Mouse (Mus musculus) liver, embryonic 14.5 days (tissue): ENCODE results near the gene Ncbp3. TPM values are rescaled to one million over a fixed set of nuclear protein-coding genes. Genes with fewer than 3 reads are reported as not detected.
A peak's percentile ranks its signal among the peaks of the same experiment; 100 is the strongest.

Experiments
- ATAC-seq: fragments of 200-750 bp; cut with Nextera tagmentation; 2 replicates; pipeline ENCODE4 v1.8.0; 2017; ENCODE audit warnings: moderate number of reproducible peaks, mild to moderate bottlenecking, moderate library complexity; ENCODE audit not compliant: insufficient read depth
- DNase-seq, 3 experiments: peaks; one replicate each; pipeline ENCODE4 v3.0.0-alpha.2; 2012 to 2013; ENCODE audit warnings: low read depth in 3 of 3, low spot score in 3 of 3
- H3K27ac ChIP-seq: fragments of 300-500 bp; sonication (generic); 2 replicates; pipeline ENCODE4 v1.5.1; 2014; ENCODE audit warnings: moderate library complexity, mild to moderate bottlenecking, control low read depth, inconsistent platforms
- H3K27me3 ChIP-seq: fragments of 300-500 bp; sonication (generic); 2 replicates; pipeline ENCODE4 v1.6.1; 2014; ENCODE audit warnings: mild to moderate bottlenecking, low read length, moderate library complexity; ENCODE audit not compliant: control insufficient read depth, insufficient read depth
- H3K36me3 ChIP-seq: fragments of 300-500 bp; sonication (generic); replicated peaks from 2 replicates; pipeline ENCODE4 v1.6.1; 2014; ENCODE audit warnings: low read depth; ENCODE audit not compliant: control insufficient read depth, insufficient read depth
- H3K4me1 ChIP-seq, 2 experiments: fragments of 200-500 bp in 1 of 2; fragments of 300-500 bp in 1 of 2; sonication (generic) in 1 of 2; replicated peaks; 2 replicates each; pipeline ENCODE4 v1.6.1; 2012 to 2014; ENCODE audit warnings: antibody characterized with exemption in 1 of 2, inconsistent platforms in 1 of 2, low read length in 1 of 2; ENCODE audit not compliant: control insufficient read depth in 2 of 2, insufficient read depth in 2 of 2
- H3K4me2 ChIP-seq: fragments of 300-500 bp; sonication (generic); 2 replicates; pipeline ENCODE4 v1.6.1; 2014; ENCODE audit warnings: low read depth, mild to moderate bottlenecking, control low read depth, moderate library complexity
- H3K4me3 ChIP-seq, 2 experiments: fragments of 200-500 bp in 1 of 2; fragments of 300-500 bp in 1 of 2; sonication (generic) in 1 of 2; 2 replicates each; pipeline ENCODE4 v1.5.1; 2012 to 2014; ENCODE audit warnings: low read depth in 2 of 2, low read length in 2 of 2, mild to moderate bottlenecking in 2 of 2, control low read depth in 1 of 2, inconsistent platforms in 1 of 2, moderate library complexity in 1 of 2; ENCODE audit not compliant: insufficient read depth in 1 of 2
- H3K9ac ChIP-seq: fragments of 300-500 bp; sonication (generic); replicated peaks from 2 replicates; pipeline ENCODE4 v1.6.1; 2014; ENCODE audit warnings: mild to moderate bottlenecking, control low read depth, moderate library complexity
- H3K9me3 ChIP-seq: fragments of 300-500 bp; sonication (generic); 2 replicates; pipeline ENCODE4 v1.6.1; 2016; ENCODE audit warnings: low read length, mixed read lengths; ENCODE audit not compliant: control insufficient read depth
- CTCF ChIP-seq: IDR thresholded peaks from 2 replicates; pipeline ENCODE4 v1.5.1; 2016; ENCODE audit warnings: antibody characterized with exemption, low read depth, control low read depth
- EP300 ChIP-seq: IDR thresholded peaks from 2 replicates; pipeline ENCODE4 v1.6.1; 2016; ENCODE audit warnings: antibody characterized with exemption, low read depth
- WGBS: fragments of 180-500 bp; shearing (Covaris S2); extraction: QIAGEN DNeasy Blood & Tissue Kit; methylation state at CpG from one replicate; pipeline ENCODE4 v1.1.7; 2014; ENCODE audit not compliant: insufficient replicate concordance; 5-methylcytosine and 5-hydroxymethylcytosine counted together
- polyA plus RNA-seq, 2 experiments: library from polyadenylated mRNA; depleted of rRNA in 1 of 2; stranded (reverse) in 1 of 2; unstranded in 1 of 2; fragments of >200 nt; fragmentation: Nextera tagmentation in 1 of 2; extraction: Ambion mirVana in 1 of 2; gene quantifications; 2 replicates each; pipeline versions ENCODE4 v1.2.1 to v1.2.3; 2012 to 2014

Ncbp3 gene
- polyA plus RNA-seq, 2 experiments, result 2.4 to 3.1 TPM

- Histone ChIP-seq H3K4me3 (no peak overlapping the region), H3K36me3 (no peaks in the 10 kb centered on the region), H3K4me1 (no peaks in the 10 kb centered on the region), H3K9me3 (no peaks in the 10 kb centered on the region), H3K9ac (no peak overlapping the region), H3K27me3 (no peaks in the 10 kb centered on the region), H3K27ac (no peak overlapping the region), H3K4me2 (no peak overlapping the region)
- DNase-seq, result no peak
- no peak for ATAC-seq
- 49% methylated on average over 9 of the region's 9 CpGs for WGBS
- TF ChIP-seq EP300 (no peak), CTCF (peak; percentile 77)
Observed at GRCm38 (mm10) chr11:73039102-73039799, 8.3 kb upstream of the Ncbp3 start.

GRCm38 (mm10) chr11:73044229-73044755 is 3.3 kb upstream of the Ncbp3 start:
- no peak overlapping the region for H3K27ac ChIP-seq
- H3K4me3 ChIP-seq, result no peak overlapping the region
- H3K36me3 ChIP-seq, result no peaks in the 10 kb centered on the region
- H3K4me2 ChIP-seq, result no peak overlapping the region
- DNase-seq, result no peak
- no peaks in the 10 kb centered on the region for H3K27me3 ChIP-seq
- no peak for ATAC-seq
- H3K4me1 ChIP-seq, result peaks cover 6 to 9% of the 10 kb centered on the region in 2 experiments
- no peak overlapping the region for H3K9ac ChIP-seq
- TF ChIP-seq CTCF (no peak), EP300 (no peak)
- 43% methylated on average over 6 of the region's 6 CpGs for WGBS
- H3K9me3 ChIP-seq, result no peaks in the 10 kb centered on the region

- no peak overlapping the region for H3K4me2 ChIP-seq
- H3K36me3 ChIP-seq, result peaks cover 1% of the 10 kb centered on the region; the same call in 1 of the 2 replicates
- H3K9me3 ChIP-seq, result no peaks in the 10 kb centered on the region
- H3K27me3 ChIP-seq, result no peaks in the 10 kb centered on the region
- 51% methylated on average over 4 of the region's 4 CpGs for WGBS
- TF ChIP-seq CTCF (peak; percentile 32; the same call in 1 of the 2 replicates), EP300 (no peak)
- H3K27ac ChIP-seq, result no peak overlapping the region
- peaks cover 6 to 11% of the 10 kb centered on the region in 2 experiments for H3K4me1 ChIP-seq
- DNase-seq, result no peak
- H3K9ac ChIP-seq, result no peak overlapping the region
- ATAC-seq, result no peak
- no peak overlapping the region for H3K4me3 ChIP-seq
Observed at GRCm38 (mm10) chr11:73044789-73045188, 2.8 kb upstream of the Ncbp3 start.

GRCm38 (mm10) chr11:73048030-73048876 is 670 bp downstream of the Ncbp3 start:
- Histone ChIP-seq H3K9me3 (no peaks in the 10 kb centered on the region), H3K36me3 (peaks cover 22% of the 10 kb centered on the region), H3K9ac (peak overlapping the region; percentile 98), H3K4me1 (peaks cover 6 to 11% of the 10 kb centered on the region in 2 experiments), H3K4me3 (peak overlapping the region; percentile 93 to 99), H3K27ac (peak overlapping the region; percentile 75), H3K4me2 (peak overlapping the region; percentile 96), H3K27me3 (no peaks in the 10 kb centered on the region)
- DNase-seq (peak; percentile 47 to 59 (median 53)), ATAC-seq (peak; percentile 75)
- 1% methylated on average over 54 of the region's 55 CpGs for WGBS
- no peak for TF ChIP-seq EP300
- 0 out of 2 replicates have a peak, but pooled peaks have one; percentile 3 for TF ChIP-seq CTCF
